Mouse (Mus musculus): ENCODE data around the gene Gm20425.

The Gm20425 gene

DNA sequence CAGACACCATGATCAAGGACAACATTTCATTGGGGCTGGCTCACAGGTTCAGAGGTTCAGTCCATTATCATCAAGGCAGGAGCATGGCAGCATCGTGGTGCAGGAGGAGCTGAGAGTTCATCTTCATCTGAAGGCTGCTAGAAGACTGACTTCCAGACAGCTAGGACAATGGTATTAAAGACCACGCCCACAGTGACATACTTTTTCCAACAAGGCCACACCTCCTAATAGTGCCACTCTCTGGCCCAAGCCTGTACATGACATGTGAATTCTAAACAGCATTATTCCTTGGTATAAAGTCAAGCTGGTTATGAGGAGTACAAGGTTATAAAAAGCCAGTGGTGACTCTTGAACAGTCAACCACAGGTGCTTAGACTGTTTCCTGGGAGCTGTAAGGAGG lies 75.5 kb downstream of the Gm20425 start:
- no peak for DNase-seq (ENCODE audit: low spot score in 2 of 2)

DNA sequence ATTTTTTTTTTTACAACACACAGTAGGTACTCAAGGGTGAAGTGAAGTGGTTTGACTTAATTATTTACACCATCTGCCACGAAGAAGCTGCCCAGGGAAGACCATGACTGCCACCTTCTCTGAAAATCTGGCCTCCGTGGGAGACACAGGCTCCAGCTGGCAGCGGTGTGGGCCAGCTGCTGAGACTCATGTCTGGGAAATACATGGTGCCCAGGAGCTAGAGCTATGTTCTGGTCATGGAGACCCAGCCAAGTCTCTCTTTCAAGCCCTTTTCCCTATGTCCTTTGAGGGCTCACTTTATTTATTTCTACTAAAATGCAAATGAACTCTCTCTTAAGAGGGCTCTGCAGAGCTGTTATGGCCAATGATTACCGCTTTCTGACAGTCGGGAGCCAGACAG lies 76.8 kb downstream of the Gm20425 start:
- DNase-seq (ENCODE audit: low spot score in 2 of 2): no peak

DNA sequence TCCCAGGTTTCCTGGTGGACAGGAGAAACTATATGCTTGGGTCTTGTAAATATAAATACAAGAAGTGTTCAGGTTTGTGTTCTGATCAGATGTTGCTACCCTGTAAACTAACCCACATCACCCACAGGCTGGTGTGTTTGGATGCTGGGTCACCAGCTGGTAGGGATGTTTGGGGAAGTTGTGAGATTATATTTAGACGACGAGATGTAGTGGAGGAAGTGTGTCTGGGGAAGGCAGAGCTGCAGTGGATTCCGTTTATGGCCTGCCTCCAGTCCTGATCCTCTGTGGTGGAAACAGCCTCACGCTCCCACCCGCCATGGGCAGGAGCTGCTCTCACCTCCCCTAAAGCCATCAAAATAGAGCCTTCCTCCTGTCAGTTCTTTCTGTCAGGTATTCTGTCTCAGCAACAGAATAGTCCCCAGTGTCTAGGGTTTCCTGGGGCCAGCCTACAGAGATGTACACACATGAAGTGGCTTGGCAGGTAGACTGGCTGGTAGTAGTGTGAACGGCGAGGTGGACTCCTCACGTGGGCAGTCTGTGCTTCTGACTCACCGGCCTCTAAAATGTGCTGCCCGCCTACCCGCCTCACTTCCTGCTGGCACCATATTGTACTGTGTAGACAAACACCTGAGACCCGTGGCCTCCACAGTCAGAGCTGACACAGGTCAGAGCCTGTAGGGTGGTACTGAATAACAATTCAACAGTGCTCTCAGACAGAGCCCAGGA lies 80.9 kb downstream of the Gm20425 start:
- no peak for DNase-seq (ENCODE audit: low spot score in 2 of 2)

DNA sequence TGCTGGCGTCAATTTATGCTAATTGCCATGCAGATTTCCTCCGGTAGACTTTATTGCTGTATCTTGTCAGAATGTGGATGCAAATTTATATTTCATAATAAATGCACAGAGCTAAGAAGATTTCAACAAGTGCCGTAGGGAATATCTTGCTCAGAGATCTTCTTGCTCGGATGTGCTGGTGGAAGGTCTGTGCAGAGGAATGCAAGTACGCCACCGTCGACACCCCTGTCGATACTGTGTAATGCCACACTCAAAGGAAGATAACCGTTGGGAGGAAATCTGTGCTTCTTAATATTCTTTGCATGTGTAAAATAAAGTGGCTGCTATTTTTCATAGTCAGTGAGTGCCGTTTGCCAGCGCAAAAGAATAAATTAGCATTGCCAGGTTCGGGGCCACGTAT lies 83.0 kb downstream of the Gm20425 start:
- no peak for DNase-seq (ENCODE audit: low spot score in 2 of 2)

DNA sequence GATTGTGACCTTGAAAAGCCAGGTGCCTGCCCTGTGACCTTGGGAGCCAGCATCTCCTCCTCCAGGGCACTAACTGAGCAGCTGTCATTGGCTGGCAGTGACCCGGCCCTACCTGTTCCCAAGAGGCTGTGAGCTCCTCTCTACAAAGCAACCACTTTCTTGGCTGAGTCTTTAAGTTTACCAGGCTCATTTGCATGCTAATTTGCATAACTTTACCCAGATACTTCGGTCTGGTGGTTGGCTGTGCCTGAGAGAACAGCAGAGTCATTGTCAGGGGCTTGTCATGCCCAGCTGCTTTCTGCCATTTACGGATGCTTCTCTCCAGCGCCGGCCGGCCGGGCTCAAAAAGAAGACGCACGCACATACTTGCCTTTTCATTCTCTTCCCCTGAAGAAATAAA lies 83.4 kb downstream of the Gm20425 start:
- peak in 1 of 2 experiments; percentile 15 for DNase-seq (ENCODE audit: low spot score in 2 of 2)

DNA sequence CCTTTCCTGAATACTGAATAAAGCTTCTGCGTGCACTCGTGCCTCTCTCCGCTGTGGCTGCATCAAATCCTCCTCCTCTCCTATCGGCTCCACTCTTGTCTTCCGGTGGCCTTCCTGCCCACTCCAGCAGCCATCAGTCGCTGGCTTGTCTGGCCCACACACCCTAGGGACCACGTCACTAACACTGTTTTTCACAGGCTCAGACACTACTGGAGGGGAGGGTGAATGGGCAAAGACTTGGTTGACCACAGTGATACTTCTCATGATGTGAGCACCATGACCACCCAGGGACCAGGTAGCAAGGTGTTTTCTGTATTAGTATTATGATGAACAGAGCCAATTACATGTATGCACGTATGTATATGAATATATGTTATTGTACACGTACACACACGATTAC lies 83.8 kb downstream of the Gm20425 start:
- no peak for DNase-seq (ENCODE audit: low spot score in 2 of 2)

DNA sequence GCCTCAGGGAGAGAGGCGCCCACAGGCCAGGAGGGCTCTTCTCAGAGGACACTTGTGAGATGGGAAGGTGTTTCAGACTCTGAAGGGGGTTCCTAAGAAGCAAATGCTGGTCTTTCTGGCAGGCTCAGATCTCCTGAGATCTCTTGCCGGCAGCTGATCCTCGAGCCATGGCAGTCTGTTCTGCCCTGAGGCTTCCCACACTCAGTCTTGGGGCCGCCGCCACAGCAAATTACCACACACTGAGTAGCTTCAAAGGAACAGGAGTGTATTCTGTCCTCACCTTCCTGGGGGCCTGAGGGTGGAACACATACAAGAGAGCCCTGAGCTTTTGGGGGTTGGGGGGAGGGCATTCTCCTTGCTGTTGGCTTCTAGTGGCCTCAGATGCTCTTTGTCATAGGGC lies 84.8 kb downstream of the Gm20425 start:
- DNase-seq (ENCODE audit: low spot score in 2 of 2): no peak

DNA sequence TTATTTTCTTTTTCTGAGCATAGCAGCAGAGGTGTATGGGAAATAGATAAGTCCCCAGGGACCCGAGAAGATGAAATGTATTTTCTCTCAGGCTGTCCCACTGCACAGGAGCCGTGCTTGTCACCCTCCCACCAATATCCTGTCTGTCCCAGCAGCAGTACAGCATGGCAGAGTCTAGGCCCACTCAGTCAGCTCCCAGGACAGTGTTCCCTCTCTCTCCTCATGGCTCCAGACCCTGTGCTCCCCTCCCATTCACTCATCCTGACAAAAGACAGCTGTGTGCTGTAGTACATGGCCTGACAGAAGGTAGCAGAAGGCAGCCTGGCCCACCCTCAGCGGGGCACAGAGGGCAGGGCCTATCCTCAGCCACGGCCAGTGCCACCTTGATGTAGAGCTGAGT lies 86.2 kb downstream of the Gm20425 start:
- no peak for DNase-seq (ENCODE audit: low spot score in 2 of 2)

DNA sequence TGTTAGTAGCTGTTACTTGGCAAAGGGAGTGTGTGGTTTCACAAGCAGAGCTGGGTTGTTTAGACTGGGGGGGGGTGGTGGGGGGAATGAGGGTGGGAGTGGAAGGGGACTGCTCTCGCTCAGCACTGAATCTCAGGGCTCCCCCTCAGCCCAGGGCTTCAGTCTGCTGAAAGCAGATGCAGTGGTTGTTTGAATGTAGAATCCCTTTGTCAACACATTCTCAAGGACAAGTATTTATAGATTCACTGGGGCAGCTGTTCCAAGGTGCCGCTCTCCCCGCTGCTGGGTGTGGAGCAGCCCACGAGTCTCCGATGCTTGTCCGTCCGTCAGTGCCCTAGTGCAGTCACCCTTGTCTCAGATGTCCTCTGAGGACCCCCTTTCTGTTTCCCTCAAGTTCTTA lies 88.8 kb downstream of the Gm20425 start:
- no peak for DNase-seq (ENCODE audit: low spot score in 2 of 2)

DNA sequence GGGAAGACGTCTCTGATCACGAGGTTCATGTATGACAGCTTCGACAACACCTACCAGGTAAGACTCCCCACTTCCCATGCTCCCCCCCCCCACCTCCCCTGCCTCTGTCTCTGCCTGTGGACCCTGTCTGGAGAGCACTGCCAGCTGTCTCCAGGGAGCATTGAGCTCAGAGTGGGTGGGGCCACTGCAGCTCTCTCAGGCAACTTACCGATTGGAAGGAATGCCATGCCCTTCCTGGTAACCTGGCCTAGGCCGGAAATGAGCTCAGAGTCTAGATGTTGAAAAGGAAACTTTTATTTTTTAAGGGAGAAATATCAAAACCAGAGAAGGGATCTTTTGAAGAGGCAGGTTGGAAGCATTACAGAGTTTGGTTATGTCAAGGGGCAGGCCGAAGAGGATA lies 89.7 kb downstream of the Gm20425 start:
- no peak for DNase-seq (ENCODE audit: low spot score in 2 of 2)
